ENCODE assay signal across 25 mouse cellular contexts in genomic region chr11:50047610-50048009, GRCm38 (mm10). TPM values are rescaled to one million over a fixed set of nuclear protein-coding genes. Genes with fewer than 3 reads are reported as not detected.
DNase-seq lines count a peak whose midpoint lies in the region; ATAC-seq and TF ChIP-seq lines count a peak whose summit lies in the region.
"Had no signal": no experiment of that assay in that cellular context is flagged by ENCODE, and none has a peak within 500 bp of the region (broad histone marks: within the 10 kb centered on the region; RNA-seq: fewer than 3 reads in every experiment).

No protein-coding gene starts in this region.

- H3K79me2 ChIP-seq in MEL (ENCODE audit: control insufficient read depth, insufficient read depth, low read length, poor library complexity), result peaks cover 17% of the 10 kb centered on the region

- no peak for DNase-seq in heart, postnatal 4 days
- peak; percentile 81 for DNase-seq in MEL (ENCODE audit: low read depth, low spot score)
- no peak for DNase-seq in cerebellum, postnatal 36 days
- DNase-seq: adrenal gland, postnatal 25 days; gastrocnemius, postnatal 14 days; heart, adult 18-20 months; heart, postnatal 14 days; kidney, postnatal 36 days; right cerebral cortex, postnatal 14 days; thymus, adult 2 months; thymus, postnatal 4 days had no signal

- H3K4me1 ChIP-seq in heart, embryonic 13.5 days, result peaks cover 28% of the 10 kb centered on the region
- peaks cover 34 to 50% of the 10 kb centered on the region in 2 experiments for H3K4me1 ChIP-seq in MEL (ENCODE audit: control insufficient read depth in 1 of 2, insufficient read depth in 2 of 2, low read length in 2 of 2)

- H3K4me2 ChIP-seq in heart, embryonic 13.5 days, result no peak overlapping the region
- H3K4me2 ChIP-seq: embryonic facial prominence, embryonic 15.5 days; heart, embryonic 12.5 days; hindbrain, embryonic 12.5 days; kidney, embryonic 15.5 days; limb, embryonic 12.5 days; lung, embryonic 15.5 days; midbrain, embryonic 13.5 days; stomach, embryonic 15.5 days had no signal

- peak overlapping the region; percentile 32; the same call in 1 of the 2 replicates for H3K27ac ChIP-seq in heart, embryonic 13.5 days (replicated peaks)
- H3K27ac ChIP-seq in MEL (ENCODE audit: control insufficient read depth, low read depth, low read length), result peak overlapping the region; percentile 81
- H3K27ac ChIP-seq: embryonic facial prominence, embryonic 15.5 days; hindbrain, embryonic 12.5 days; kidney, embryonic 15.5 days; limb, embryonic 12.5 days; liver, embryonic 14.5 days; lung, embryonic 15.5 days; midbrain, embryonic 13.5 days; stomach, embryonic 15.5 days had no signal

- H3K9ac ChIP-seq in heart, embryonic 13.5 days, result no peak overlapping the region
- peak overlapping the region; percentile 50 for H3K9ac ChIP-seq in MEL (ENCODE audit: control insufficient read depth, low read depth, low read length, poor library complexity, severe bottlenecking)
- H3K9ac ChIP-seq: embryonic facial prominence, embryonic 15.5 days; heart, embryonic 12.5 days; hindbrain, embryonic 12.5 days; kidney, embryonic 15.5 days; limb, embryonic 12.5 days; liver, embryonic 14.5 days; lung, embryonic 15.5 days; midbrain, embryonic 13.5 days; stomach, embryonic 15.5 days had no signal

- H3K9me3 ChIP-seq in heart, embryonic 13.5 days, result no peaks in the 10 kb centered on the region
- no peaks in the 10 kb centered on the region for H3K9me3 ChIP-seq in MEL (replicated peaks; ENCODE audit: insufficient read depth, low read length)
- H3K9me3 ChIP-seq: embryonic facial prominence, embryonic 15.5 days; heart, embryonic 12.5 days; hindbrain, embryonic 12.5 days; kidney, embryonic 15.5 days; limb, embryonic 12.5 days; lung, embryonic 15.5 days; midbrain, embryonic 13.5 days; stomach, embryonic 15.5 days had no signal

- TF ChIP-seq EP300 in MEL (IDR thresholded peaks at IDR 0.05; ENCODE audit: low read depth in 1 of 2, low read length in 2 of 2), result peak; percentile 29 to 35; a peak in 3 of 4 replicates

- H3K36me3 ChIP-seq in heart, embryonic 13.5 days, result no peaks in the 10 kb centered on the region
- peaks cover 0 to 64% of the 10 kb centered on the region in 2 experiments; a peak in 2 of 4 replicates for H3K36me3 ChIP-seq in MEL (ENCODE audit: control insufficient read depth in 1 of 2, insufficient read depth in 2 of 2, low read length in 2 of 2)
- H3K36me3 ChIP-seq: embryonic facial prominence, embryonic 15.5 days; heart, embryonic 12.5 days; hindbrain, embryonic 12.5 days; kidney, embryonic 15.5 days; lung, embryonic 15.5 days; midbrain, embryonic 13.5 days; stomach, embryonic 15.5 days had no signal

- TF ChIP-seq POLR2A in MEL (IDR thresholded peaks at IDR 0.05; ENCODE audit: control insufficient read depth in 1 of 2, insufficient read depth in 1 of 2, low read depth in 1 of 2, low read length in 2 of 2, poor library complexity in 1 of 2), result peak in 1 of 2 experiments; percentile 51; a peak in 2 of 4 replicates

- 81% methylated on average over 1 of the region's 1 CpGs for WGBS in heart, embryonic 13.5 days

- no peak for TF ChIP-seq RAD21 in MEL (IDR thresholded peaks at IDR 0.05; ENCODE audit: low read depth, low read length)

- no peak overlapping the region for H3K4me3 ChIP-seq in heart, embryonic 13.5 days
- no peak overlapping the region for H3K4me3 ChIP-seq in MEL (ENCODE audit: control insufficient read depth in 1 of 2, insufficient read depth in 1 of 2, low read depth in 2 of 2, low read length in 2 of 2)
- H3K4me3 ChIP-seq: embryonic facial prominence, embryonic 15.5 days; heart, embryonic 12.5 days; hindbrain, embryonic 12.5 days; kidney, embryonic 15.5 days; limb, embryonic 12.5 days; lung, embryonic 15.5 days; midbrain, embryonic 13.5 days; stomach, embryonic 15.5 days had no signal

- TF ChIP-seq CTCF in MEL (IDR thresholded peaks at IDR 0.05 in 2 of 3, conservative IDR thresholded peaks at IDR 0.05 in 1 of 3; ENCODE audit: control insufficient read depth in 1 of 3, insufficient read depth in 1 of 3, low read depth in 2 of 3, low read length in 3 of 3, poor library complexity in 1 of 3, severe bottlenecking in 1 of 3), result no peak

- no peaks in the 10 kb centered on the region for H3K27me3 ChIP-seq in heart, embryonic 13.5 days (replicated peaks)
- H3K27me3 ChIP-seq in MEL (ENCODE audit: control insufficient read depth in 1 of 2, insufficient read depth in 2 of 2, low read length in 2 of 2), result no peaks in the 10 kb centered on the region
- H3K27me3 ChIP-seq: embryonic facial prominence, embryonic 15.5 days; heart, embryonic 12.5 days; hindbrain, embryonic 12.5 days; kidney, embryonic 15.5 days; limb, embryonic 12.5 days; lung, embryonic 15.5 days; midbrain, embryonic 13.5 days; stomach, embryonic 15.5 days had no signal

- no peak for ATAC-seq in heart, embryonic 13.5 days (ENCODE audit: extremely low read depth, insufficient number of reproducible peaks, low FRiP score, low TSS enrichment)
- ATAC-seq in common myeloid progenitor, adult 5-6 weeks (replicated peaks; ENCODE audit: low read depth, poor library complexity, severe bottlenecking), result peak; percentile 69
- ATAC-seq in monocyte, adult 5-6 weeks (replicated peaks; ENCODE audit: insufficient number of reproducible peaks, low FRiP score, low TSS enrichment, poor library complexity, severe bottlenecking), result peak; percentile 90
- ATAC-seq in CD4-positive, CD25-positive, alpha-beta regulatory T cell, adult 4 months, result no peak
- ATAC-seq: intestine, postnatal 0 days; midbrain, embryonic 13.5 days had no signal

TF ChIP-seq in MEL, 35 proteins besides CTCF, POLR2A, EP300 and RAD21:
- no peak; the same call in 1 of the 2 replicates for TF ChIP-seq BHLHE40 (IDR thresholded peaks at IDR 0.05; ENCODE audit: borderline replicate concordance, low read depth, low read length)
- no peak for TF ChIP-seq MEF2A (IDR thresholded peaks at IDR 0.05; ENCODE audit: extremely low read depth, insufficient replicate concordance, low read depth, low read length, poor library complexity, severe bottlenecking)
- TF ChIP-seq SIN3A (IDR thresholded peaks at IDR 0.05; ENCODE audit: low read length), result peak; percentile 33; the same call in 1 of the 2 replicates
- no peak for TF ChIP-seq E2F4 (IDR thresholded peaks at IDR 0.05; ENCODE audit: borderline replicate concordance, low read depth, low read length)
- TF ChIP-seq MAX (IDR thresholded peaks at IDR 0.05; ENCODE audit: low read length), result peak; percentile 67
- TF ChIP-seq USF2 (IDR thresholded peaks at IDR 0.05; ENCODE audit: borderline replicate concordance in 1 of 2, insufficient read depth in 1 of 2, low read depth in 1 of 2, low read length in 2 of 2), result no peak
- no peak for TF ChIP-seq RCOR1 (IDR thresholded peaks at IDR 0.05; ENCODE audit: low read depth, low read length)
- no peak for TF ChIP-seq MAZ (IDR thresholded peaks at IDR 0.05; ENCODE audit: low read depth, low read length)
- peak; percentile 67; the same call in 1 of the 2 replicates for TF ChIP-seq TBP (IDR thresholded peaks at IDR 0.05; ENCODE audit: low read depth, low read length)
- no peak for TF ChIP-seq USF1 (IDR thresholded peaks at IDR 0.05; ENCODE audit: low read depth, low read length)
- TF ChIP-seq ELF1 (IDR thresholded peaks at IDR 0.05; ENCODE audit: low read depth, low read length), result 0 out of 2 replicates have a peak, but pooled peaks have one; percentile 19
- TF ChIP-seq MYC (IDR thresholded peaks at IDR 0.05; ENCODE audit: low read depth, low read length), result peak; percentile 60
- 0 out of 2 replicates have a peak, but pooled peaks have one; percentile 35 for TF ChIP-seq CHD1 (IDR thresholded peaks at IDR 0.05; ENCODE audit: low read depth, low read length)

RNA-seq across cellular contexts. Expression of gene Rnf130, which starts 22.5 kb away (rescaled TPM):
- 25.7 and 29.6 TPM in 2 replicates for polyA plus RNA-seq in heart, embryonic 13.5 days (2015; fragmentation: Nextera tagmentation; extraction: Ambion mirVana)
- 10 to 100 TPM; 39.1 to 45.1 TPM for total RNA-seq in heart, postnatal 4 days (2021)
- total RNA-seq in MEL (2012; rRNA removed), result 78.2 and 81.1 TPM in 2 replicates
- polyA plus RNA-seq in MEL (2012; ENCODE audit: insufficient read depth in 1 of 2, insufficient read length in 2 of 2, low read depth in 1 of 2, low replicate concordance in 2 of 2, missing spikeins in 1 of 2), result 100 to 1,000 TPM in 1 of 2 experiments, 10 to 100 TPM in 1; 59.5 to 507 TPM
- total RNA-seq in common myeloid progenitor, adult 5-6 weeks (2017), result 226 and 240 TPM in 2 replicates
- 335 to 628 TPM (median 575 TPM) in 3 replicates for total RNA-seq in monocyte, adult 5-6 weeks (2017)
- polyA plus RNA-seq in CD4-positive, CD25-positive, alpha-beta regulatory T cell, adult 4 months (2017; shearing (Covaris generic)), result 1 to 10 TPM; 2.5 to 5.7 TPM

Comparison
In these comparisons a context has a peak if more than half of its experiments do, and no peak if none do; other contexts are left out.
1. ATAC-seq: peak in common myeloid progenitor, adult 5-6 weeks (single experiment) and monocyte, adult 5-6 weeks (single experiment); none in heart, embryonic 13.5 days (single experiment) and CD4-positive, CD25-positive, alpha-beta regulatory T cell, adult 4 months (single experiment).